In the genomic region with DNA sequence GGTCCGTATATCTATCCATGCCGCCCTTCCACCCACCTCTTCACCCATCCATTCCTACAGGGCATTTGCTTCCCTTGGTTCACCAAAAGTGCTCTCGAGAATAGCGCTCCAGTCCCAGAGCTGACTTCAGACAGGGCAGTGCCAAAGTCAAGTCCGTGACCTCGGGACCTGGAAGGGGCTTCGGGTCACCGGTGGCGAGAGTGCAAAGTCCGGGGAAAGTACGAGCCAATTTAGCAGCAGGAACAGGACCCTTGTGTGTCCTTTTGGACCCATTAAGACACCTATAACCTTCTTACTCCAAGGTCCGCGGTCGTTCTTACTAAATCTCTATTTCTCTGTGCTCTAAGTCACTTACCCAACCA, we compare ENCODE assay signal across 8 mouse cellular contexts. TPM values are rescaled to one million over a fixed set of nuclear protein-coding genes. Genes with fewer than 3 reads are reported as not detected.
A peak's percentile ranks its signal among the peaks of the same experiment; 100 is the strongest.
DNase-seq lines count a peak whose midpoint lies in the region; ATAC-seq and TF ChIP-seq lines count a peak whose summit lies in the region.

No protein-coding gene starts in this region.

- peak; percentile 13; the same call in 1 of the 2 replicates for ATAC-seq in heart, postnatal 0 days (ENCODE audit: insufficient read depth, low read depth)
- ATAC-seq in limb, embryonic 12.5 days (ENCODE audit: insufficient number of reproducible peaks, insufficient read depth, low FRiP score, low TSS enrichment, low read depth) = no peak; the same call in 1 of the 2 replicates
- ATAC-seq in stomach, embryonic 16.5 days (ENCODE audit: insufficient read depth, low FRiP score) = no peak

- peak overlapping the region; percentile 55 for H3K27ac ChIP-seq in cerebellum, adult 2 months (ENCODE audit: insufficient read depth, low read length)
- H3K27ac ChIP-seq in CH12.LX (ENCODE audit: insufficient read depth, low read depth) = peak overlapping the region; percentile 75
- peak overlapping the region; percentile 93 for H3K27ac ChIP-seq in heart, postnatal 0 days (ENCODE audit: low read depth)
- H3K27ac ChIP-seq in limb, embryonic 12.5 days = peak overlapping the region; percentile 96
- H3K27ac ChIP-seq in stomach, embryonic 16.5 days (ENCODE audit: low read length) = peak overlapping the region; percentile 83

- peaks cover 13% of the 10 kb centered on the region; the same call in 1 of the 2 replicates for H3K4me1 ChIP-seq in cerebellum, adult 2 months (ENCODE audit: control insufficient read depth, insufficient read depth, low read length)
- H3K4me1 ChIP-seq in CH12.LX (ENCODE audit: control insufficient read depth in 1 of 2, insufficient read depth in 2 of 2) = peaks cover 9 to 25% of the 10 kb centered on the region in 2 experiments
- H3K4me1 ChIP-seq in heart, postnatal 0 days (ENCODE audit: control insufficient read depth, insufficient read depth) = peaks cover 16% of the 10 kb centered on the region
- H3K4me1 ChIP-seq in limb, embryonic 12.5 days (replicated peaks) = peaks cover 35% of the 10 kb centered on the region
- peaks cover 26% of the 10 kb centered on the region for H3K4me1 ChIP-seq in stomach, embryonic 16.5 days (ENCODE audit: control insufficient read depth, insufficient read depth, low read length)

- H3K4me2 ChIP-seq in CH12.LX (ENCODE audit: insufficient read depth, low read depth, poor library complexity, severe bottlenecking) = peak overlapping the region; percentile 68
- peak overlapping the region; percentile 95 for H3K4me2 ChIP-seq in heart, postnatal 0 days (ENCODE audit: low read depth, low read length)
- peak overlapping the region; percentile 96 for H3K4me2 ChIP-seq in limb, embryonic 12.5 days
- peak overlapping the region; percentile 98 for H3K4me2 ChIP-seq in stomach, embryonic 16.5 days (ENCODE audit: low read depth, low read length)

- H3K36me3 ChIP-seq in CH12.LX (replicated peaks in 1 of 2; ENCODE audit: control insufficient read depth in 1 of 2, insufficient read depth in 1 of 2, low read length in 1 of 2) = peaks cover 14 to 35% of the 10 kb centered on the region in 2 experiments
- H3K36me3 ChIP-seq in heart, postnatal 0 days (replicated peaks; ENCODE audit: control insufficient read depth, insufficient read depth, low read length) = peaks cover 26% of the 10 kb centered on the region
- H3K36me3 ChIP-seq in limb, embryonic 12.5 days = 0 out of 2 replicates have a peak, but pooled peaks cover 5% of the 10 kb centered on the region
- no peaks in the 10 kb centered on the region for H3K36me3 ChIP-seq in stomach, embryonic 16.5 days (ENCODE audit: control insufficient read depth, insufficient read depth, low read length)

- H3K9me3 ChIP-seq in CH12.LX (replicated peaks; ENCODE audit: low read length) = no peaks in the 10 kb centered on the region
- H3K9me3 ChIP-seq in heart, postnatal 0 days (replicated peaks; ENCODE audit: control insufficient read depth, low read length) = no peaks in the 10 kb centered on the region
- H3K9me3 ChIP-seq in limb, embryonic 12.5 days = no peaks in the 10 kb centered on the region
- H3K9me3 ChIP-seq in stomach, embryonic 16.5 days (replicated peaks; ENCODE audit: control insufficient read depth, low read length) = no peaks in the 10 kb centered on the region

- in situ Hi-C loops in CH12.LX (cut with MboI; ENCODE audit: low pct_ligation_motif_present, low pct_unique_long_range_greater_than_20kb, low sequenced_read_pairs) = no loop called here

- TF ChIP-seq CTCF in cerebellum, adult 2 months (IDR thresholded peaks at IDR 0.05; ENCODE audit: borderline replicate concordance, insufficient read depth, low read depth, low read length) = no peak
- TF ChIP-seq CTCF in CH12.LX (conservative IDR thresholded peaks at IDR 0.05 in 1 of 2, IDR thresholded peaks at IDR 0.05 in 1 of 2; ENCODE audit: low read depth in 2 of 2, low read length in 2 of 2) = no peak
- TF ChIP-seq CTCF in heart, postnatal 0 days (IDR thresholded peaks at IDR 0.05; ENCODE audit: low read depth) = no peak

- H3K27me3 ChIP-seq in cerebellum, adult 2 months (ENCODE audit: control insufficient read depth, insufficient read depth, low read length) = no peaks in the 10 kb centered on the region
- H3K27me3 ChIP-seq in CH12.LX (replicated peaks) = no peaks in the 10 kb centered on the region
- H3K27me3 ChIP-seq in heart, postnatal 0 days (ENCODE audit: control insufficient read depth, insufficient read depth, low read length) = no peaks in the 10 kb centered on the region
- no peaks in the 10 kb centered on the region for H3K27me3 ChIP-seq in limb, embryonic 12.5 days
- no peaks in the 10 kb centered on the region for H3K27me3 ChIP-seq in stomach, embryonic 16.5 days (ENCODE audit: control insufficient read depth, insufficient read depth, low read length)

- H3K4me3 ChIP-seq in cerebellum, adult 2 months (replicated peaks; ENCODE audit: insufficient read depth, low read depth, low read length) = peak overlapping the region; percentile 80
- H3K4me3 ChIP-seq in CH12.LX (replicated peaks in 1 of 3; ENCODE audit: low read depth in 2 of 3, low read length in 2 of 3, poor library complexity in 1 of 3) = peak overlapping the region; percentile 64 to 91 (median 71)
- H3K4me3 ChIP-seq in heart, postnatal 0 days (ENCODE audit: low read depth, low read length) = peak overlapping the region; percentile 71
- H3K4me3 ChIP-seq in limb, embryonic 12.5 days (replicated peaks) = peak overlapping the region; percentile 74
- peak overlapping the region; percentile 93 for H3K4me3 ChIP-seq in stomach, embryonic 16.5 days (replicated peaks; ENCODE audit: low read length)

- no peak for TF ChIP-seq EP300 in CH12.LX (IDR thresholded peaks at IDR 0.05; ENCODE audit: low read length)
- no peak for TF ChIP-seq EP300 in heart, postnatal 0 days (IDR thresholded peaks at IDR 0.05; ENCODE audit: low read depth)

- TF ChIP-seq POLR2A in cerebellum, adult 2 months (IDR thresholded peaks at IDR 0.05; ENCODE audit: borderline replicate concordance, insufficient read depth, low read length) = no peak
- TF ChIP-seq POLR2A in CH12.LX (IDR thresholded peaks at IDR 0.05; ENCODE audit: low read depth, low read length) = no peak

- no peak for DNase-seq in cerebellum, adult 2 months
- DNase-seq in cerebellum, postnatal 25 days = no peak
- no peak for DNase-seq in CH12.LX (ENCODE audit: extremely low read depth)
- DNase-seq in heart, postnatal 0 days (ENCODE audit: low spot score) = peak; percentile 52
- DNase-seq in thymus, postnatal 4 days = no peak
- DNase-seq in thymus, postnatal 36 days = no peak

- dilution Hi-C loops in CH12.LX (cut with MboI; ENCODE audit: extremely low pct_ligation_motif_present, extremely low pct_unique_long_range_greater_than_20kb, low sequenced_read_pairs) = no loop called here

- under 1% methylated on average over 14 of the region's 14 CpGs for WGBS in cerebellum, adult 2 months
- WGBS in heart, postnatal 0 days = under 1% methylated on average over 14 of the region's 14 CpGs
- WGBS in limb, embryonic 12.5 days = under 1% methylated on average over 14 of the region's 14 CpGs
- 0% methylated on average over 14 of the region's 14 CpGs for WGBS in stomach, embryonic 16.5 days

- no peaks in the 10 kb centered on the region for H3K79me2 ChIP-seq in CH12.LX (replicated peaks; ENCODE audit: control insufficient read depth, extremely low read depth, insufficient read depth, poor library complexity, severe bottlenecking)

- peak overlapping the region; percentile 50; the same call in 1 of the 2 replicates for H3K9ac ChIP-seq in CH12.LX (ENCODE audit: insufficient read depth, low read depth)
- H3K9ac ChIP-seq in heart, postnatal 0 days (replicated peaks; ENCODE audit: low read depth, low read length) = peak overlapping the region; percentile 59
- peak overlapping the region; percentile 84 for H3K9ac ChIP-seq in limb, embryonic 12.5 days (replicated peaks)
- peak overlapping the region; percentile 68 for H3K9ac ChIP-seq in stomach, embryonic 16.5 days (ENCODE audit: low read length)

- TF ChIP-seq RAD21 in CH12.LX (IDR thresholded peaks at IDR 0.05; ENCODE audit: low read depth, low read length) = no peak

RNA-seq across cellular contexts. Expression of gene Hes6, which starts 0.3 kb away (rescaled TPM):
- polyA plus RNA-seq in cerebellum, adult 2 months (2012; rRNA removed) = 28.2 and 31.4 TPM in 2 replicates
- total RNA-seq in CH12.LX (2012; rRNA removed) = 25.7 and 32.7 TPM in 2 replicates
- total RNA-seq in CH12.LX (2014; rRNA removed) = 14.6 and 15.4 TPM in 2 replicates
- polyA plus RNA-seq in CH12.LX (2012; ENCODE audit: insufficient read length, low read depth) = 21.1 and 21.4 TPM in 2 replicates
- total RNA-seq in heart, postnatal 0 days (2014; rRNA removed; ENCODE audit: low replicate concordance) = 81.4 and 82.5 TPM in 2 replicates
- polyA plus RNA-seq in heart, postnatal 0 days (2015; fragmentation: Nextera tagmentation; extraction: Ambion mirVana) = 61.0 and 64.3 TPM in 2 replicates
- polyA plus RNA-seq in limb, embryonic 12.5 days (2016; fragmentation: Nextera tagmentation; extraction: Ambion mirVana) = 121 and 127 TPM in 2 replicates
- polyA plus RNA-seq in stomach, embryonic 16.5 days (2015; fragmentation: Nextera tagmentation; extraction: Ambion mirVana) = 58.6 and 67.2 TPM in 2 replicates

RNA-seq across cellular contexts. Expression of gene Ilkap, which starts 14.9 kb away (rescaled TPM):
- 101 and 103 TPM in 2 replicates for polyA plus RNA-seq in cerebellum, adult 2 months (2012; rRNA removed)
- total RNA-seq in CH12.LX (2012; rRNA removed) = 77.9 and 98.8 TPM in 2 replicates
- 79.1 and 100 TPM in 2 replicates for total RNA-seq in CH12.LX (2014; rRNA removed)
- polyA plus RNA-seq in CH12.LX (2012; ENCODE audit: insufficient read length, low read depth) = 101 and 115 TPM in 2 replicates
- total RNA-seq in heart, postnatal 0 days (2014; rRNA removed; ENCODE audit: low replicate concordance) = 58.1 and 70.5 TPM in 2 replicates
- 71.4 and 75.1 TPM in 2 replicates for polyA plus RNA-seq in heart, postnatal 0 days (2015; fragmentation: Nextera tagmentation; extraction: Ambion mirVana)
- 178 and 186 TPM in 2 replicates for polyA plus RNA-seq in limb, embryonic 12.5 days (2016; fragmentation: Nextera tagmentation; extraction: Ambion mirVana)
- 113 and 115 TPM in 2 replicates for polyA plus RNA-seq in stomach, embryonic 16.5 days (2015; fragmentation: Nextera tagmentation; extraction: Ambion mirVana)

RNA-seq across cellular contexts. Expression of gene Per2, which starts 45.6 kb away (rescaled TPM):
- polyA plus RNA-seq in cerebellum, adult 2 months (2012; rRNA removed) = 15.4 and 18.1 TPM in 2 replicates
- total RNA-seq in CH12.LX (2012; rRNA removed) (4.2 and 4.7 TPM in 2 replicates), CH12.LX (2014; rRNA removed) (2.7 and 2.8 TPM in 2 replicates)
- 5.2 and 5.8 TPM in 2 replicates for polyA plus RNA-seq in CH12.LX (2012; ENCODE audit: insufficient read length, low read depth)
- total RNA-seq in heart, postnatal 0 days (2014; rRNA removed; ENCODE audit: low replicate concordance) = 11.1 and 14.0 TPM in 2 replicates
- 2.3 and 3.3 TPM in 2 replicates for polyA plus RNA-seq in heart, postnatal 0 days (2015; fragmentation: Nextera tagmentation; extraction: Ambion mirVana)
- 1.9 and 2.1 TPM in 2 replicates for polyA plus RNA-seq in limb, embryonic 12.5 days (2016; fragmentation: Nextera tagmentation; extraction: Ambion mirVana)
- 7.7 and 8.9 TPM in 2 replicates for polyA plus RNA-seq in stomach, embryonic 16.5 days (2015; fragmentation: Nextera tagmentation; extraction: Ambion mirVana)

RNA-seq across cellular contexts. Expression of gene Erfe, which starts 47.3 kb away (rescaled TPM):
- 0.11 TPM in 1 of 2 replicates, not detected in the other for polyA plus RNA-seq in cerebellum, adult 2 months (2012; rRNA removed)
- 5.7 and 8.4 TPM in 2 replicates for total RNA-seq in CH12.LX (2012; rRNA removed)
- total RNA-seq in CH12.LX (2014; rRNA removed) = 2.1 and 2.2 TPM in 2 replicates
- 1.8 and 2.3 TPM in 2 replicates for polyA plus RNA-seq in CH12.LX (2012; ENCODE audit: insufficient read length, low read depth)
- total RNA-seq in heart, postnatal 0 days (2014; rRNA removed; ENCODE audit: low replicate concordance) = 0.19 and 0.46 TPM in 2 replicates
- polyA plus RNA-seq in heart, postnatal 0 days (2015; fragmentation: Nextera tagmentation; extraction: Ambion mirVana) = 0.40 and 0.71 TPM in 2 replicates
- polyA plus RNA-seq in limb, embryonic 12.5 days (2016; fragmentation: Nextera tagmentation; extraction: Ambion mirVana) = 1.5 and 1.6 TPM in 2 replicates
- polyA plus RNA-seq in stomach, embryonic 16.5 days (2015; fragmentation: Nextera tagmentation; extraction: Ambion mirVana) = 2.1 and 3.6 TPM in 2 replicates
